Mouse (Mus musculus) heart, postnatal 10 days (tissue): Measurements from ENCODE around the gene Ppp2r5e. TPM values are rescaled to one million over a fixed set of nuclear protein-coding genes. Genes with fewer than 3 reads are reported as not detected.

Experiments
- DNase-seq, 2 experiments: peaks; one replicate each; pipeline ENCODE4 v3.0.0; 2021
- intact Hi-C: fragments of 180-260 bp; cut with DNase I; formaldehyde crosslinking; loops from one replicate; pipeline ENCODE4 v1.15.1; 2025
- total RNA-seq, 2 experiments: library from RNA; stranded (reverse); gene quantifications; 2 replicates each; pipeline ENCODE4 v1.2.3; 2021

The Ppp2r5e gene
- total RNA-seq, 2 experiments from 2014 or later: 35.4 to 36.9 TPM

DNA sequence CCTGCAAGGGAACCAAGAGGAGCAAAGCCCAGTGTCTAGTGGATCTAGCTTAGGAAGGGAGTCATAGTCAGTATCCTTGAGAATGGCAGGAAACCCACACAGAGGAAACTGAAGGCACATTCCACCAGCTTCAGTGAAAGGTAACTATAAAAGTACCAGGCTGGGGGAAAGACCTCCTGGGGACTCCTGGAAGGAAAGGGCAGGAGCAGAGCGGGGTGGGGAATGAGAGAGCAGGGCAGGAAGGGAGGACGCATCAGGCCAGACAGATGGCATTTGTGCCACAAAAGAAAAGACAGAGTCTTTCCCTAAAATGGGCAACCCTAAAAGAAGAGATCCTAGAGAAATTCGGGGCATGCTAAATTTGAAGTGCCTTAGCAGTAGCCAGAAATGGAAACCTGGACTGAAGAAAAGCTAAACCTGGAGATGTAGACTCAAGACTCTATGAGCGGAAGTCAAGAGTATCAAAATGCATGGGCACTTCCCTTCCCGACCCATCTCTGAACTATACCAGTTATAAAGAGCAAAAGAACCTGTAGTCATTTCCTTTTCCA is 55.3 kb downstream of the Ppp2r5e start:
- intact Hi-C loops: no loop called here
- no peak for DNase-seq

DNA sequence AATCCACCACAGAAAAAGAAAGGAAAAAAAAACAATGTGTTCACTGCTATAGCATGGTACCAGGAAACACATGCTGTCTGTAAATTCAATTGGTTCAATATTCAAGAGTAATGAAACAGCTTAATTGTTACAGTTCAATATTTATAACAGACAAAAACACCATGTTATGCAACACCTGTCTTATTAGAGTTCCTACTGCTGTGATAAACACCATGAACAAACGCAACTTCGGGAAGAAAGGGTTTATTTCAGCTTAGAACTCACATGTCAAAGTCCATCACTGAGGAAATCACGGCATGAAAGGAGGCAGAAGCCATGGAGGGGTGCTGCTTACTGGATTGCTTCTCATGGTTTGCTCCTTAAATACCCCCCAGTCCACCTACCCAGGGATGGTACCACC is 56.8 kb downstream of the Ppp2r5e start:
- intact Hi-C loops: no loop called here

DNA sequence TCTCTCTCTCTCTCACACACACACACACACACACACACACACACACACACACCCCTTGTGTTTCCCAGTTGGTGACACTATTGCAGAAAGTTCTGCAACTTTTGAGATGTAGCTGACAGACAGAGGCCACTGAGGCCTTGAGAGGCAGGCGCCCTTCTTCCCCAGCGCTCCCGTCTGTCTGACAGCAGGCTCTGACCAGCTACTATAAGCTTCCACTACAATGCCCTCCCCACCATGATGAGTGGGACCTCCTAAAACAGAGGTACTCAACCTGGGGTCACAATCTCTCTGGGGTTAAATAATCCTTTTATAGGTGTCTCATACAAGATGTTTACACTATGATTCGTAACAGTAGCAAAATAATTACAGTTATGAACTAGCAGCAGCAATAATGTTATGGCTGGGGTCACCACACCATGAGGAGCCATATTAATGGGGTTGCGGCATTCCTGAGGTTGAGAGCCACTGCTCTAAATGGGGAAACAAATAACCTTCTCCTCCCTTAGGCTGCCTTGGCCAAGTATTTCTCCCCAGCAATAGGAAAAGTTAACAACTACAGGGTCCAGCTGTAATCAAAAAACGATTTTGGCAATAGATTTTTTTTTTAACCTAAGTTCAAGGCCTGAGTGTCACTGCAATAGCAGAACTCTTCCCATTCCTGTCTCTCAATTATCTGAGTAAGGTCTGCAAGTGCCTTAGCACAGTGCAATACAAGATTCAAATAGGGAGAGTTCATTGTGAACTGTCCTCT is 58.2 kb downstream of the Ppp2r5e start:
- DNase-seq: no peak
- intact Hi-C loops: no loop called here

More for the DNA sequence above, 56.8 kb downstream of the Ppp2r5e start:
- DNase-seq: no peak

DNA sequence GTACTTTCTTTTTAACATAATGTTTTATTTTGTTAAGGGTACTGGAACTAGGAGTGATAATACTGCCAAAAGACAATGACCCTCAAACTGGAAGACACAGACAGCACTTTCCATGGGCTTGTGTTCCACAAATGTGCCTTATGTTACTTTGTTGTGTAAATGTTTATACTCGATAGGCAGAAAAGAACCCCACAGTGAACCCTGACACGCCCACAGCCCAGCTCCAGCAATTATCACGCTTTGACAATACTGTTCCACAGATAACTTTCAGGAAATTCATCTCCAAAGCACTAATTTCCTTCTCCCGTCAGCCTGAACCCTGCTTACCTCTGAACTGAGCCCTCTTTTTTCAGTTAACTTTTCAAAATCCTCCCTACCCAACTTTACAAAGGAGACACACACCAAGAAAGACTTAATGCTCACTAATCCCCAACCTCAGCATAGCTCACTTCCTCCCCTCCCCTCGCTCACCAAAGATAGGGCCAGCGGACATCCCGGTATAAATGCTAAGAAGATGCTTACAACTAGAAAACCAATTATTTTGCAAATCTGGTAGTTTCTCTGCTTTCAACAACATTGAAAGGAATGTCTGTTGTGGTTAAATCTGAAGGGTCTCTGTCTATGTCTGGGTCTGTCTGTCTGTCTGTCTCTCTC is 58.9 kb downstream of the Ppp2r5e start:
- intact Hi-C loops: no loop called here
- no peak for DNase-seq

DNA sequence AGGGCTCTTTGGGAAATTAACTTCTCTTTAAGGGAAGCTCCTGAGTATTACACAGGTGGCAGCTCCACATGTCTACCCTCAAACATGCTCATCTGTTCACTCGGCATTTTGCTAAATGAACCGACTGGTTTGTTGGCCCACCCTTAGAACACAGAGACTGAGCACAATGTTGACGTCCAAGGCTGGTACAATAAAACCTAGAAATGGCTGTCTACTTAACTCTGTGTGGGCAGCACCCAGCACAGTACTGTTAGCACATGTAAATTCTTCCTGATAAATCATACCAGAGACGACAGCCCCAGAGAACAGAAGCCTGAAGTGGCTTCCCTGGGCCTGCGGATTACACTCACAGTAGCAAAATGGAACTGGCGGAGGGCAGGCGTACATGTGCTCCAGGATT is 59.5 kb downstream of the Ppp2r5e start:
- intact Hi-C loops: no loop called here
- DNase-seq: no peak

DNA sequence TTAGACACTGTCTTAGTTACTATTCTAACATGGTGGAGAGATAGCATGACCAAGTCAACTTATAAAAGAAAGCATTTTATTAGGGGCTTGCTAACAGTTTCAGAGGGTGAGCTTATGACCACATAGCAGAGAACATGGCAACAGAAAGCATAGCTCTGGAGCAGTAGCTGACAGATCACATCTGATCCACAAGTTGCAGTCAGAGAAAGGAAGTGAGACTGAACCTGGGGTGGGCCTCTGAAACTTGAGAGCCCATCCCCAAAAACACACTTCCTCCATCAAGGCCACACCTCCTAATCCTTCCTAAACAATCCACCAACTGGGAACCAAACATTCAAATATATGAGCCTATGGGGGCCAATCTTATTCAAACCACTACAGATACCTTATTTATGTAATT is 62.9 kb downstream of the Ppp2r5e start:
- DNase-seq: no peak
- intact Hi-C loops: no loop called here

DNA sequence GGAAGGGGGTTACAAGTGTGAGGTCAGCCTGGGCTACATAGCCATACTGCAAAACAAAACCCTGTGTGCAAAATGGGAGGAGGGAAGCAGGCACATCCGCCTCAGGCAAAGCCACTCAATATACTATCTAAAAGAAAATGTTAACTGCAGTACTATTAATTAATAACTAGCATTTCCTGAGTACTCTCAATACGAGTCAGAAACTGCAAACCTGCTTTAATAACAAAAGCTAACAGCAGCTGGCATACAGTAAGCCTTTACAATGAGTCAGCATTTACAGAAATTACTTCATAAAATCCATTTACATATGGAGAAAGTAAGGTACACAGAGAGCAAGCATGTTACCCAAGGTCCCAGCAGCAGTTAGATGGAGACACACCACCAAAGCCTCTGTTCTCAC is 64.2 kb downstream of the Ppp2r5e start:
- no peak for DNase-seq
- intact Hi-C loops: no loop called here

DNA sequence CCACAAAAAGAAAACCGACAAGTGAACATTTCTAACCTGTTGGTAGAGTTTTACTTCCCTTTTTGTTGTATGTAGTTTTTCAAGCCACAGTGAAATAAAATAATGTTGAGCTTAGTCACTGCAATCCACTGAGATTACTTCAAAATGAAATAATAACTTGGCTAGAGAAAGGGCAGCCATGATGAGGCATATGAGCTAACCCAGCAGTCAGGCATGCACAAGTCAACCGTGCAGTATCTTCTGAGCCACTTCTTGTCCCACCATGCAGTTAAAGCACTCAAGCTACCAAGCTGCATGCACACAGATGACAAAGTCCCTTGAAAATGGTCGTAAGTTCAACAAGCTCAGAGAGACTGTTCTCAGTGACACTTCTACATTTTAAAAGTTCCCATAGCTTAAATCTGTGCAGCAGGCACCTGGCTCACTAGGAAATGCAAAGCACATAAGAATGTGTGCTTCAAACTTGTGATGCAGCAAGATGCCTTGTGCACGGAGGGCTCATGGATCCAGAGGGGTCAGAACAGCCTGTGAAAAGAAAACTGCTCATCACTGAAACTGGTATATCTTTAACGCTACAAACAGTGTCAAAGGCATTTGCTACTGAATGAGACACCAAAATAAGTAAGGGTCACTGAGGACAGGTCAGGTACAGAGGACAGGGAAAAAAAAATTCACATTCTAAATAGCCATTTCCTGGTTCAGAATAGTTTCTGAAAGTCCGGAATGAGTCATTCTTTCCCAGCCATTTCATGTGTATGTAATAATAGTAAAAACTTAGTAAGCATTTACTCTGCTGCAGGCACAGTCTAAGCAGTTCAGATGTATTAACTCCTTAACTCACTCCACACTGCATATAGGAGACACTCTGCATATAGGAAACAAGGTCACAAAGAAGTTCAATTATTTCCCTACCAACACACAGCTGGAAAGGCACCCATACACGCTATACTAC is 66.9 kb downstream of the Ppp2r5e start:
- DNase-seq: peak in 1 of 2 experiments; percentile 28
- intact Hi-C loops: no loop called here

DNA sequence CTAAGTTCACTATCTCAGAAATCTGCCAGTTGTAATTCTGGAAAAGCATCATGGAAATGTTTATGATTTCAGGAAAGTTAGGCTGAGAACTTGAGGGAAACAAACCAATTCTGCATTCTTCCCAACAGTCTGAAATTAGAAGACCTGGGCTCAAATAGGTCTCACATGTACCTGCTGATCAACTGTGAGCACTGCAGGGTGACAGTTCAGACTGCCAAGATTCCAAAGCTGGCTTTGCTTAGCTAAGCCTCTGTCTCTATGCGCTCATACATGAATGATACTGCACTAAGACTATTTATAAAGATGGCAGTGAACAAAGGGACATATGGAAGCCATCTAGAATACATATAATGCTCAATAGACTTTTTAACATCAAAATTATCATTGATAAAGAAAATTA is 67.7 kb downstream of the Ppp2r5e start:
- intact Hi-C loops: no loop called here
- no peak for DNase-seq

DNA sequence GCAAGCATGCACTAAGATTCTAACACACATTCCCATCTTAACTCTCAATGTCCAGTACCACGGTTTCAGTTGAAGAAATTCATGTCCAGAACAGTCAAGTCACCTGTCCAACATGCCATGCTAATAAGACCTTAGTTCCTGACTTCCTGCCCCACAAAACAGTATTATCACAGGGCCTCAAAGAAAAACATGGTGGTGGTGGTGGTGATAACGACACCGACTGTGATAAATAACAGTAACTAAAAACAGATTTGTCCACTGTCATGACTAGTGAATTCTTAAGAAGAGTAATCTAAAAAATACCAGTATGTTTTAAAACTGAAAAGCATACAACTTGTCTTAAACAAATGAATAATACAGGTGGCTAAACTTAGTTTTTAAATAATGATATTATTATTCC is 71.8 kb downstream of the Ppp2r5e start:
- intact Hi-C loops: no loop called here
- DNase-seq: no peak

DNA sequence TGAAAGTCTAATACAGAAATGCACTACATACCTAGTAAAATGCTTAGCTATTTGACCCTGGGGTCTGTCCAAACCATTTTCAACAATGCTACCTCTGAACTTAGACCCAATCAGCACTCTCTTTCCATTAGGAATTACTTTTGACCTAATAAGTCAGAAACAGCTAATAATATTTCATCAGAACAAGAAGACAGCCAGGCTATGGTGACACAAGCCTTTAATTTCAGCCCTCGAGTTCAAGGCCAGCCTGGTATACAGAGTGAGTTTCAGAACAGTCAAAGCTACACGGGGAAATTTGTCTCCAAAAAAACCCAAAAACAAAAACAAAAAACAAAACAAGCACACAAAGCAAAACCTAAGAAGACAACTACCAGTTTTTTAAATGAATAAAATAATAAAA is 73.1 kb downstream of the Ppp2r5e start:
- no peak for DNase-seq
- intact Hi-C loops: no loop called here

DNA sequence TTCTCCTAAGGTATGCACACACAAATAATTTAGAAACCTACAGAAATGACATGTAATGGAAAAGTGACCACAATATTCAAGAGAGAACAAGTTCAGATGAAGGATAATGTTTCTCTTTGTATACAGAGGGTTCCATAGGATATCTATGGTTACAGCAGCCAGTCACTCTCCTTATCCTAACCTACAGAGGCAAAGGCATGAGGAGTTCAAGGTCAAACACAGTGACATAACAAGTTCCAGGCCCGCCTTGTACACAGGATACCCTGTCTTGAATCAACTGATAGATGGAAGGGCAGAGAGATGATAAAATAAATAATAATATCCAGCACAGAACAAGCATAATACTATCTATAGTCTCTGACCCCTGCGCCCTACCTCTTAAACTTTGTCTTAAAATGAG is 73.7 kb downstream of the Ppp2r5e start:
- DNase-seq: no peak
- intact Hi-C loops: no loop called here

DNA sequence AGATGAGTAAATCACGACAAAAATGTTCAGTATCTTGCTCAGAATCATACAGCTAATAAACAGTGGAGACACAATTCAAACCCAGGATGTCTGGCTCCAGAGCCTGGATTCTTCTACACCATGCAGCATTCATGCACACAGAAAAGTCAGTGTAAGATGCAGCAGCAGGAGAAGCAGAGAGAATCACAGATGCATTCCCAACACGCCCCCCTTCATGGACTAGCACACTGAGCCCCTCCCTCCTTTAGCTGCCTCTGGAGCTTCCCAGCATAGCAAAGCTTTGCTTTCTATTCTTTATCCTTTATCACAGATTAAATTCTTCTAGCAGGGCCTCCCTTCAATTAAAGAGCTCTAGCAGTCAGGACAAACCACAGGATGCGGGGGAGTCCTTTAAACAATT is 75.7 kb downstream of the Ppp2r5e start:
- intact Hi-C loops: no loop called here
- no peak for DNase-seq

DNA sequence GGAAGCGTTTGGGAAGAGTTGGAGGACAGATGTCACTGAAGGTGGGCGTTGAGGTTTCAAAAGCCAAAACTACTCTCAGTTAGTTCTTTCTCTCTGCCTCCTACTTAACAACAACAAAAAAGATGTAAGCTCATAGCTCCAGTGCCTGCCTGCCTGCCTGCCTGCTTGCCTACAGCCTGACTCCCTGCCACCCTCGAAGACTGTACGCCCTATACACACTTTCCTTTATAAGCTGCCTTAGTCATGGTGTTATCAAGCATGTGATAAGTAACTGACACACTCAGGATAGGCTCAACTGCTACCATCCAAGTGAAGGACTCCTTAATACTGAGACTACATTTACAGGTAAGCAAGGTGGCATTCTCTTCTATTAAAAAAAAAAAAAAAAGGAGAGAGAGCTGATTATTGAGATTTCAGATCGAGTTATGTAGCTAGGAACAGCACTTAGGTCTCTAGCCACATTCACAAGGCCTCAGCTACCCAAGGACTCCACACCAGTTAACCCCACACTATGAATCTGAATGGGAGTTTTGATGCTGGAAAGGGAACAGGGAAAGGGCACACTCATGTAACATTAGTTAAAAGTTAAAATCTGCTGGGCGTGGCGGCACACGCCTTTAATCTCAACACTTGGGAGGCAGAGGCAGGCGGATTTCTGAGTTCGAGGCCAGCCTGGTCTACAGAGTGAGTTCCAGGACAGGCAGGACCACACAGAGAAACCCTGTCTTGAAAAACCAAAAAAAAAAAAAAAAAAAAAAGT is 76.7 kb downstream of the Ppp2r5e start:
- intact Hi-C loops: no loop called here
- no peak for DNase-seq

DNA sequence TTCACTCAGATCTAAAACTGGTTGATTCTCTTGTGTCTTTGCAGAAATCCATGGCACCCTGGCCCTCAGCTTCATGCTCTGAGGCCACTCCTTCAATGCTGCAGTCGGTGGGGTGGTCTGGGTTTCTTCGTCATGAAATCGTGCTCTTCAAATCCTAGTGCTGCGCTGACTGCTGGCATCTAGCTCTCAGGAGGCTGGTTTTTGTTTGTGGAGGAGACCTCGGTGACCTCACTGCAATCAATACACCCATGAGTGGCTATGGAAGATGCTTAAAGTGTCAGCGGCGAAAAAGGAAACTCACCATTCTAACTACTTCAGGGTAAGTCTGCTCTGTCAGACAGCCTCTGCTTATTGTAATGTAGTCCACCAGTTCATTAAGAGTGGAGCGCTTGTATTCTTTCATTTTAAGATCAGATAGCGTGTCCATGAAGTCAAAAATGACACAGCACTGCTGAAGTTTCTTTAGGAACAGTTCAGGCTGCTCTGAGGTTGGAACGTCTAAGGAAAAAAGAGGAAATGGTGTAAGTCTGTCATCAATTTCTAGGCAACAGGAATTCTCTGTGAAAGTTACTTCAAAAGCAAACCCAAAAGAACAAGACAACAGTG is 80.6 kb downstream of the Ppp2r5e start:
- DNase-seq: no peak
- intact Hi-C loops: no loop called here

DNA sequence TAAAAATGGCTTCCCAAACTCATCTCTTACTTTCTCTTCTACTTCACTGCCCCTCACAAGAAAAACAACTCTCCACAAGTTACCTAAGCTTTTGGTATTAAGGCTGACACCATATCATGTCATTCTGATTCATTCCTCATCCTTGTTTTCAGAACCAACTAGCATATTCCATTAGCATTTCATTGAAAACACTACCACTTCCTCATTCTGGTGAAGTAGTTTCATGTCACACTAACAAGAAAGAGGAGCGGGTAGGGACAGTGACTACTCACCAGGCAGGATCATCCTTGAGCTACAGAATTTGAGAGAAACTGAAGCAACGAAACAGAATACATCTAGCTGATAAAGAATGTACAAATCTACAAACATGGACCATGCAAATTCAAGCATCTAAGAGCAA is 84.5 kb downstream of the Ppp2r5e start:
- intact Hi-C loops: no loop called here
- no peak for DNase-seq

DNA sequence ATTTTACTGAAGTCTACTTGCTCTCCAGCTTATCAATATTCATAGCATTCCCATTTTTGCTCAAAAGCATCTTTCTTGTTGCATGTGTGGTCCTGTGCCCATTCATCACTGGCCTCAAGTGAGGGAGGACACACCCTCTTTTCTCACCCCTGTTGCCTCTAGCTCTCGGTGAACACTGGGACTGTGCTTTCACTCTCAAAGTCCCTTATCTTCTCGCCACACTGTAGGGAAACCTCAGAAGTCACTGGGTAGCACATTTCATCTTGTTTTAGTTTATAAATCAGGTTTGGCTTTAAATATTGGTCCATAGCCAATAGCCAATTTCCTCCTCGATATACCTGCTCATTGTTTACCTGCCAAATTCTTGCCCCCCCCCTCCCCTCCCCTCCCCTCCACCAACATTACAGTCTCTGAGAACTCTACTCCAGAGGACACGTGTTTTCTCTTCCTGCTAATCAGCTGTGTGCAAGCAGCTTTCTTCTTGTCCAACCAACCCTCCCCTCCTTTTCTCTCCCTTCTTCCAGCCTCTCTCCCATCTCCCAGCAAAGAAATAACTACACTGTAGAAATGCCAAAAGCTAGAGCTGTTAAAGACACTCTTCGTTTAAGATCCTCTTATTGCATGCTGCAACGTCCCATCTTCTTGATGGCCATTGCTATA is 90.9 kb downstream of the Ppp2r5e start:
- intact Hi-C loops: no loop called here
- no peak for DNase-seq

DNA sequence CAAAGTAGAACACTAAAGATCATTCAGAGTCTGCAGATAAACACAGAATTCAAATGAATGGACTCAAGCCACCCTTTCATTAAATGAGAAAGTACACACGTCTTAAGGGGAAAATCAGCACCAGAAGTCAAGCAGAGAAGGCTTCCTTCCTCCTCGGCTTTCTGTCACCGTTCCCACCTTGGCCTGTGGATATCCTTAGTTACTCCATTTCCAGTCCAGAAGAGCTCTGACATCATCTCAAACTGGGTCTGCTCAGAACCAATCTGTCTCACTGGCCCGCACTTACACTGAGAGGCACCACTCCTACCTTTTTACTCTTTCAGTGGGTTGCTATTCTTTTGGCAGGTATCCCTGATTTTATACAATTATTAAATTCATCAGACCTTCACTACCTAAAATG is 93.4 kb downstream of the Ppp2r5e start:
- intact Hi-C loops: no loop called here
- no peak for DNase-seq

DNA sequence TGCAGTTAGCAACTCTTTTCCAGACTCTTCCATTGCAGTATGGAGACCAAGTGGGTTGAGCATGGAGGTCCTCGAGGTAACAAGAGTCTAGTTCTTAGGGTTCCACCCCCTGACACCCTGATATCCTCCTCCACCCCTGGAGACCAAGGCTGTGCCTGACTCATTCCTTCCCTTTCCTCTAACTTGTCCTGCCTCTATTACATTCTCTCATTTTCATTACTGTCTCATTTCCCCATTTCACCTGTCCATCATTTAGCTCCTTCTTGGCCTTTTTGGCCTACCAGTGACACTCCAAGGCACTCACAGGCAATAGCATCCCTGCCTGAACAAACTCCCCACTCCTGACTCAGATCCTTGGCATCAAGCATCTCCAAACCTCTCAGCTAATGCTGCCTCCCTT is 98.3 kb downstream of the Ppp2r5e start:
- no peak for DNase-seq
- intact Hi-C loops: no loop called here

DNA sequence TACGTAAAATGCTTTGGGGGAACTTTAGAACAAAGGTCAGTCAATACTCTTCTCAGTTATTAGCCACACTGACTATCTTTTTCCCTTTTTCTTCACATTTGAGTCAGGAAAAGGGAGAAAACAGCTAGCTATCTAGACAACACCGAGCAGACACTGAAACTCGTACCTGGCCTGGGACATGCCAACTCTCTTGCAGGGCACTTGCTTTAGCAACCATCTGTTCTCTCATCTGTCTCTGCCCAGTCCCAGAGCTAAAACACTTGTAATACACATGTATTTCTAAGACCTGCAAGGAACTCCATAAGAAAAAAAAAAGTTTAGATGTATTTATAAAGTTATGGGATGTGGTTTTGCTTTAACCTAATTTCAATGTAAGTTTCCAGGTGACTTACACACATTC is 100.4 kb downstream of the Ppp2r5e start:
- intact Hi-C loops: no loop called here
- DNase-seq: no peak
